Mouse (Mus musculus): ENCODE measurements around the gene Zfp992. TPM values are rescaled to one million over a fixed set of nuclear protein-coding genes. Genes with fewer than 3 reads are reported as not detected.
"Not testable (repeated sequence)": the region's sequence is repeated elsewhere in the genome, so short reads cannot be mapped to it uniquely, and the experiment has no call there.

The Zfp992 gene
- polyA plus RNA-seq, 1 experiment from 2014 or later: 4.4 TPM

GRCm38 (mm10) chr4:146449711-146450110 is 888 bp downstream of the Zfp992 start:
- H3K27ac ChIP-seq (ENCODE audit: low read depth); ATAC-seq (replicated peaks; ENCODE audit: low FRiP score, low TSS enrichment, low read depth); H3K4me2 ChIP-seq (ENCODE audit: low read length); H3K36me3 ChIP-seq (ENCODE audit: control insufficient read depth, insufficient read depth, low read length); H3K4me1 ChIP-seq (replicated peaks; ENCODE audit: control insufficient read depth, insufficient read depth, low read length); DNase-seq (ENCODE audit: low spot score); H3K9ac ChIP-seq (ENCODE audit: low read length); H3K4me3 ChIP-seq (ENCODE audit: low read depth, low read length); H3K27me3 ChIP-seq (replicated peaks; ENCODE audit: control insufficient read depth, insufficient read depth, low read length): not testable (repeated sequence)
- WGBS: 86% methylated on average over 5 of the region's 5 CpGs
- peaks cover 26% of the 10 kb centered on the region for H3K9me3 ChIP-seq (ENCODE audit: control insufficient read depth, low read length)

- 89% methylated on average over 2 of the region's 2 CpGs for WGBS
- peaks cover 45% of the 10 kb centered on the region for H3K9me3 ChIP-seq (ENCODE audit: control insufficient read depth, low read length)
- H3K4me2 ChIP-seq (ENCODE audit: low read length); H3K4me1 ChIP-seq (replicated peaks; ENCODE audit: control insufficient read depth, insufficient read depth, low read length); H3K27ac ChIP-seq (ENCODE audit: low read depth); ATAC-seq (replicated peaks; ENCODE audit: low FRiP score, low TSS enrichment, low read depth); H3K9ac ChIP-seq (ENCODE audit: low read length); H3K27me3 ChIP-seq (replicated peaks; ENCODE audit: control insufficient read depth, insufficient read depth, low read length); H3K36me3 ChIP-seq (ENCODE audit: control insufficient read depth, insufficient read depth, low read length); DNase-seq (ENCODE audit: low spot score); H3K4me3 ChIP-seq (ENCODE audit: low read depth, low read length): not testable (repeated sequence)
Observed at GRCm38 (mm10) chr4:146452576-146452975, 3.8 kb downstream of the Zfp992 start.

GRCm38 (mm10) chr4:146454170-146454569 is 5.3 kb downstream of the Zfp992 start:
- WGBS: 63% methylated on average over 1 of the region's 1 CpGs
- not testable (repeated sequence) for DNase-seq (ENCODE audit: low spot score)

DNA sequence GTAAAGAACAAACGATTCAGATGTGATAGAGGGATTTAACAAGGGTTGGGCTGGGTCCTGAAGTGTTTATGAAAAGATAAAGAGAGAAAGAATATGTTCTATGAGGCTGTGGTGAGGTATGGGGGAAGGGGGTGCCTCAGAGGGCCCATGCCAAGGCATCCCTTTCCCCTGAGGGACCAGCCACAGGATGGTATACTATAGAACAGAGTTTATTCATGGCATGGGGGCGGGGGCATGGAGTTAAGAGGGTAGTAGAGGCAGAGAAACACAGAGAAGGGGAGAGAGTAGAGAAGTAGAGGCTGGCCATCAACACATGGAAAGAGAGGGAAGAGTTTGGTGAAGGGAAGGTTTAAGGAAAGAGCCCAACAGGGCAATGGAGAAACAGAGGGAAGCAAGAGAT is 6.1 kb downstream of the Zfp992 start:
- Histone ChIP-seq H3K27ac (ENCODE audit: low read depth) (no peak overlapping the region), H3K36me3 (ENCODE audit: control insufficient read depth, insufficient read depth, low read length) (no peaks in the 10 kb centered on the region), H3K4me2 (ENCODE audit: low read length) (no peak overlapping the region), H3K4me1 (replicated peaks; ENCODE audit: control insufficient read depth, insufficient read depth, low read length) (no peaks in the 10 kb centered on the region), H3K27me3 (replicated peaks; ENCODE audit: control insufficient read depth, insufficient read depth, low read length) (no peaks in the 10 kb centered on the region), H3K9ac (ENCODE audit: low read length) (no peak overlapping the region), H3K4me3 (ENCODE audit: low read depth, low read length) (no peak overlapping the region), H3K9me3 (ENCODE audit: control insufficient read depth, low read length) (peaks cover 50% of the 10 kb centered on the region)
- no peak for ATAC-seq (replicated peaks; ENCODE audit: low FRiP score, low TSS enrichment, low read depth)
- DNase-seq (ENCODE audit: low spot score): peak; percentile 46
- WGBS: 53% methylated on average over 2 of the region's 2 CpGs

More at GRCm38 (mm10) chr4:146454170-146454569, 5.3 kb downstream of the Zfp992 start:
- H3K4me1 ChIP-seq (replicated peaks; ENCODE audit: control insufficient read depth, insufficient read depth, low read length); H3K4me3 ChIP-seq (ENCODE audit: low read depth, low read length); H3K9ac ChIP-seq (ENCODE audit: low read length); H3K27me3 ChIP-seq (replicated peaks; ENCODE audit: control insufficient read depth, insufficient read depth, low read length); H3K27ac ChIP-seq (ENCODE audit: low read depth); H3K4me2 ChIP-seq (ENCODE audit: low read length); ATAC-seq (replicated peaks; ENCODE audit: low FRiP score, low TSS enrichment, low read depth); H3K36me3 ChIP-seq (ENCODE audit: control insufficient read depth, insufficient read depth, low read length): not testable (repeated sequence)
- peaks cover 48% of the 10 kb centered on the region for H3K9me3 ChIP-seq (ENCODE audit: control insufficient read depth, low read length)

DNA sequence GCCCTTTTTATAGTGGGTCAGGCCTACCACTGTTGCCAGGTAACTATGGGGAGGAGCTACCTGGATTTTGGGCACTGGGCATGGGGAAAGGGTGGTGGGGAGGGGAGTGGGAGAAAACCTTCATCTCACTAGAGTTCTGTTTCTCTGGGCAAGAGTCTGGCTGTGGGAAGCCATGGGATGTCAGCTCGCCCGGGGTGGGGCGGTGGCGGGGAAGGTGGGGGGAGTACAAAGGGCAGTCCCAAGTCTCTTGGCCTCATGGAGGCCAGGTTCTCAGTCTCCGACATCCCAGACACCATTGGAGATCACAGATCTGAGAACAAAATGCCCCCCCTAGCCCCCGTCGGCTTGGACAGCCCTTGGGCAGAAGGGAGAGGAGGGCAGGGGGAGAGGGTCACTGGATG is 6.5 kb downstream of the Zfp992 start:
- no peaks in the 10 kb centered on the region for H3K4me1 ChIP-seq (replicated peaks; ENCODE audit: control insufficient read depth, insufficient read depth, low read length)
- H3K4me2 ChIP-seq (ENCODE audit: low read length): no peak overlapping the region
- DNase-seq (ENCODE audit: low spot score): peak; percentile 51
- H3K27me3 ChIP-seq (replicated peaks; ENCODE audit: control insufficient read depth, insufficient read depth, low read length): no peaks in the 10 kb centered on the region
- H3K36me3 ChIP-seq (ENCODE audit: control insufficient read depth, insufficient read depth, low read length): no peaks in the 10 kb centered on the region
- peak; percentile 42 for ATAC-seq (replicated peaks; ENCODE audit: low FRiP score, low TSS enrichment, low read depth)
- H3K9me3 ChIP-seq (ENCODE audit: control insufficient read depth, low read length): peaks cover 52% of the 10 kb centered on the region
- 96% methylated on average over 7 of the region's 7 CpGs for WGBS
- no peak overlapping the region for H3K27ac ChIP-seq (ENCODE audit: low read depth)
- H3K4me3 ChIP-seq (ENCODE audit: low read depth, low read length): no peak overlapping the region
- H3K9ac ChIP-seq (ENCODE audit: low read length): no peak overlapping the region

DNA sequence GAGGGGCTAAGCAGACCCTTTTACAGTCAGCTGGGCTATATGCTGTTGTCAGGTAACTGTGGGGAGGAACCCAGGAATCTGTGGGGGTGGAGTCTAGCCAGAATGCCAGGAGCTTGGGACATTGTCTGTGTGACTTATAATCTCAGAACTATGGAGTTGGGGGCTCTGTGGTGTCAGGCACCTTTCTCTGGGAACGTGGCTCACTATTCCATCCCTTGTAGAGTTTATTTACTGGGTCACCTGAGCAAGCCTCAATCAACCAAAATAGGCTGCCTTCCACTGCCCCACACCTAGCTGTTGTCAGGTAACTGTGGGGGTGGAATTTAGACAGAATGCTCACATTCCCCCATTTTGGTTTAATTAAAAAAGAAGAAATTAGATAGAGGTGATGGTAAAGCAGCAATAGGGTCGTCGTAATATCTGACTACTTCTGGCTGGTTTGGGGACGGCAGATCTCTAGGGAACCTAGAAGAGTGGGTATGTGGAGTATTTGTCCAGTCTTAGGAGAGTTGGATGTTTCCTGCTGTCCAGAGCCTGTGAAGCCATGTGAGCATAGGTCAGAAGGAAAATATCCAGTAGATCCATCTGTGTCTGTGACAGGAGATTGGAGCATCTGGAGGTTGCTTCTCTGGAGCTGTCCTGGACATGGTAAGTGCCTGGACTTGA is 7.4 kb downstream of the Zfp992 start:
- peaks cover 56% of the 10 kb centered on the region for H3K9me3 ChIP-seq (ENCODE audit: control insufficient read depth, low read length)
- no peaks in the 10 kb centered on the region for H3K4me1 ChIP-seq (replicated peaks; ENCODE audit: control insufficient read depth, insufficient read depth, low read length)
- H3K27me3 ChIP-seq (replicated peaks; ENCODE audit: control insufficient read depth, insufficient read depth, low read length): no peaks in the 10 kb centered on the region
- ATAC-seq (replicated peaks; ENCODE audit: low FRiP score, low TSS enrichment, low read depth): no peak
- H3K27ac ChIP-seq (ENCODE audit: low read depth): no peak overlapping the region
- H3K4me3 ChIP-seq (ENCODE audit: low read depth, low read length): no peak overlapping the region
- no peaks in the 10 kb centered on the region for H3K36me3 ChIP-seq (ENCODE audit: control insufficient read depth, insufficient read depth, low read length)
- DNase-seq (ENCODE audit: low spot score): peak; percentile 43
- no peak overlapping the region for H3K9ac ChIP-seq (ENCODE audit: low read length)
- no peak overlapping the region for H3K4me2 ChIP-seq (ENCODE audit: low read length)
- 72% methylated on average over 4 of the region's 4 CpGs for WGBS

DNA sequence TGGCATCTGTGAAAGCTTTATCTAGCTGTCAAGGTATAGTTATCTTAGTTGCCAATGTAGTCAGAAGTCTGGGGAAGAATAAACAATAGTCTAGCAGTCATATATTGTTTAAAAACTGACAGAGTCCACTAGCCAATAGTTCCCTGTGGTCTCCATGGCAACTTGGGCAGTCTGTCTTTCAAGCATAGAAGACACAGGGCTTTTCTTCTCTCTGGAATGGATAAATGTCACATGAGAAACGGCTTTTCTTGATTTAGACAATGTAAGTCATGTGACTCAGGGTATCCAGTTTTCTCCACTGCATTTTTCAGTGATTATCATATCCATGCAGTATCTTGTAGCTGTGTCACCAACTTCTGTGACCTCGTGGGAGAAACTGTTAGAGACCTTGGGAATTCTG is 8.3 kb downstream of the Zfp992 start:
- no peak overlapping the region for H3K9ac ChIP-seq (ENCODE audit: low read length)
- H3K27me3 ChIP-seq (replicated peaks; ENCODE audit: control insufficient read depth, insufficient read depth, low read length): no peaks in the 10 kb centered on the region
- no peaks in the 10 kb centered on the region for H3K36me3 ChIP-seq (ENCODE audit: control insufficient read depth, insufficient read depth, low read length)
- no peak for DNase-seq (ENCODE audit: low spot score)
- no peak overlapping the region for H3K4me2 ChIP-seq (ENCODE audit: low read length)
- WGBS: 65% methylated on average over 2 of the region's 2 CpGs
- no peaks in the 10 kb centered on the region for H3K4me1 ChIP-seq (replicated peaks; ENCODE audit: control insufficient read depth, insufficient read depth, low read length)
- ATAC-seq (replicated peaks; ENCODE audit: low FRiP score, low TSS enrichment, low read depth): no peak
- peaks cover 57% of the 10 kb centered on the region for H3K9me3 ChIP-seq (ENCODE audit: control insufficient read depth, low read length)
- H3K4me3 ChIP-seq (ENCODE audit: low read depth, low read length): no peak overlapping the region
- H3K27ac ChIP-seq (ENCODE audit: low read depth): no peak overlapping the region

DNA sequence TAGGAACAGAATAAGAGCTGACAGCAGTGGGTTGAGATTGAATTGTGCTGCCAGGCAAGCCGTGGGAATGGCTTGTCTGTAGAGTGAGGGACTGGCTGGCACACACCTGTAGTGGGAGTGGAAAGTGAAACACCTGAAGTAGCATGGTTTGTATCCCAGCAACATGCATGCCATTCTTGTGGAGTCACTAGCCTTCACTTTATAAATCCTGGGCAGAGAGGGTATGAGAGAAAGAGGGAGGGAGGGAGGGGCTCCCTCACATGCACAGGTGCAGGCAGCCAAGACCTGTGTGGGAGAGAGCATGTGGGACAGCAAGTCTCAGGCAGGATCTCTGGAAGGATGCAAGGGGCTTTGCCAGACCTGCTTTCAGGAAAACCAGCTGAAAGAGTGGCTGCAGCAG is 8.9 kb downstream of the Zfp992 start:
- ATAC-seq (replicated peaks; ENCODE audit: low FRiP score, low TSS enrichment, low read depth): no peak
- Histone ChIP-seq H3K36me3 (ENCODE audit: control insufficient read depth, insufficient read depth, low read length) (no peaks in the 10 kb centered on the region), H3K4me1 (replicated peaks; ENCODE audit: control insufficient read depth, insufficient read depth, low read length) (no peaks in the 10 kb centered on the region), H3K27me3 (replicated peaks; ENCODE audit: control insufficient read depth, insufficient read depth, low read length) (no peaks in the 10 kb centered on the region), H3K4me3 (ENCODE audit: low read depth, low read length) (no peak overlapping the region), H3K9me3 (ENCODE audit: control insufficient read depth, low read length) (peaks cover 54% of the 10 kb centered on the region), H3K9ac (ENCODE audit: low read length) (no peak overlapping the region), H3K4me2 (ENCODE audit: low read length) (no peak overlapping the region), H3K27ac (ENCODE audit: low read depth) (no peak overlapping the region)
- DNase-seq (ENCODE audit: low spot score): no peak
- 68% methylated on average over 1 of the region's 1 CpGs for WGBS

DNA sequence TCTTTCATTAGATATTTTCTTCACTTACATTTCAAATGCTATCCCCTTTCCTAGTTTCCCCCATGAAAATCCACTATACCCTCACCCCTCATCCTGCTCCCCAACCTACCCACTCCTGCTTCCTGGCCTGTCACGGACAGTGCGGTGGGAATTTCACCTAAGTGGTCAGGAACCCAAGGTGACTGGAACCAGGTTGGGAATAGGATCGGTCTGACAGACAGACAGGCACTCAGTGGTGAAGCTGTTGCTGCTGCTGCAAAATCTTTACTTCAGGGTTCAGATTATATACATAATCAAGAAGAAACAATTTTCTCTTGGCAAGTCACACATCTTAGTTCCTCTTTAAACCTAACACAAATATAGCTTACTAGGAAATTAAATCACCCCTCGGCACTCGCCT is 11.0 kb downstream of the Zfp992 start:
- not testable (repeated sequence) for H3K36me3 ChIP-seq (ENCODE audit: control insufficient read depth, insufficient read depth, low read length); H3K4me1 ChIP-seq (replicated peaks; ENCODE audit: control insufficient read depth, insufficient read depth, low read length); H3K9ac ChIP-seq (ENCODE audit: low read length); DNase-seq (ENCODE audit: low spot score); H3K27ac ChIP-seq (ENCODE audit: low read depth); H3K4me3 ChIP-seq (ENCODE audit: low read depth, low read length); H3K27me3 ChIP-seq (replicated peaks; ENCODE audit: control insufficient read depth, insufficient read depth, low read length); H3K4me2 ChIP-seq (ENCODE audit: low read length); ATAC-seq (replicated peaks; ENCODE audit: low FRiP score, low TSS enrichment, low read depth)
- WGBS: 76% methylated on average over 5 of the region's 5 CpGs
- H3K9me3 ChIP-seq (ENCODE audit: control insufficient read depth, low read length): peaks cover 51% of the 10 kb centered on the region
